Mouse (Mus musculus): ENCODE results near the gene Ldlrad3.

GRCm38 (mm10) chr2:102195494-102195893 is 9.3 kb upstream of the Ldlrad3 start:
- TF ChIP-seq POLR2A (IDR thresholded peaks at IDR 0.05; ENCODE audit: borderline replicate concordance, low read depth, low read length) (no peak), CTCF (IDR thresholded peaks at IDR 0.05; ENCODE audit: low read depth, low read length) (no peak)
